Mouse (Mus musculus) v-Abl transformed pro-B cells (cell line): ENCODE results near the gene Olfr281.
"Not testable (repeated sequence)": the region's sequence is repeated elsewhere in the genome, so short reads cannot be mapped to it uniquely, and the experiment has no call there.

Source experiments
- in situ Hi-C, 2 experiments: fragments of 400-800 bp; cut with MboI; formaldehyde crosslinking; loops; one replicate each; pipeline ENCODE4 v1.15.1; 2025; ENCODE audit not compliant: unreplicated experiment in 2 of 2

The Olfr281 gene

DNA sequence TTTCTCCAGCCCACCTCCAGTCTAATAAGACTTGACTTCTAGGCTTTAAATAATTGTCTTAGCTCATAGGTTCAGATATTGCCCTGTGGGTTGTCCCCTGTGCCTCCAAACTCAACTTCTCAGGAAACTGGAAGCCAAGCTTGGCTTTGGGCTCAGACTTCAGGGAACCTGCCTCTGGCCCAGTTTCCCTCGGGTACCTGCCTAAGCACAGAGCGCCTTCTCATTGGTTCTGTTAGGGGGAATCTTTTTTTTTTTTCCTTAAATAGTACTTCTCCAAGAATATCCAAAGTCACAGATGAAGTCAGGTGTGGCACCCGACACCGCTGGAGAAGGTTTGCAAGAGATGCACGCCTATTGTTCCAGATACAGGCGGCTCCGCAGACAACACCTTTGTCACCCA lies at the start of gene Olfr281:
TSS of gene Olfr281 (plus strand) at position 301 of the 400 bp plus-strand sequence.
- in situ Hi-C loops: loop anchor here in 1 of 2 experiments (25.0 kb wide), 1 partner anchor 790 kb away; no protein-coding TSS in a partner anchor

- in situ Hi-C loops: no loop called here
These were observed 43.9 kb upstream of the Olfr281 start for GRCm38 (mm10) chr15:98408406-98409060.

- in situ Hi-C loops: no loop called here
These were observed 42.8 kb upstream of the Olfr281 start for GRCm38 (mm10) chr15:98409635-98410034.

DNA sequence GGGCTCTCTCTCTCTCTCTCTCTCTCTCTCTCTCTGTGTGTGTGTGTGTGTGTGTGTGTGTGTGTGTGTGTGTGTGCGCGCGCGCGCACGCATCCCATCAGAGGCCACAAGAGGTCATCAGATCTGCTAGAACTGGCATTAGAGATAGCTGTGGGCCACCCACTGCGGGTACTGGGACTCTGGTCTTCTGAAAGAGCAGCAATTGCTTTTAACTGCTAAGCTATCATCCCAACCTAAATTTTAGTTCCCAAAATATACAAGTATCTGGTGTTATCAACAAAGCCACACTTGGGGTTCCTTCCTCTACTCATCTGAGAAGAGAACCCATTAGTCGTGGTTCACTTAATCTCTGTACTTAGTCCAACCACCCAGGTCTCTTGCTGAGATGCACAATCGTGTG lies 42.1 kb upstream of the Olfr281 start:
- in situ Hi-C loops: no loop called here

- in situ Hi-C loops: no loop called here
These were observed 36.4 kb upstream of the Olfr281 start for GRCm38 (mm10) chr15:98415996-98416395.

DNA sequence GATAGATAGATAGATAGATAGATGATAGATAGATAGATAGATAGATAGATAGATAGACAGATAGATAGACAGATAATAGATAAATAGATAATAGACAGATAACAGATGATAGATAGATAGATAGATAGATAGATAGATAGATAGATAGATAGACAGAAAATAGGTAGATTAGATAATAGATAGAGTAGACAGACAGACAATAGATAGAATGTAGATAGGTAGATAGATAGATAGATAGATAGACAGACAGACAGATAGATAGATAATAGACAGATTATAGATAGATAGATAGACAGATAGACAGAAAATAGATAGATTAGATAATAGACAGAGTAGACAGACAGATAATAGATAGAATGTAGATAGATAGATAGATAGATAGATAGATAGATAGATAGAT lies 35.6 kb upstream of the Olfr281 start:
- in situ Hi-C loops: not testable (repeated sequence)

- in situ Hi-C loops: not testable (repeated sequence)
These were observed 35.1 kb upstream of the Olfr281 start for GRCm38 (mm10) chr15:98417285-98417684.

DNA sequence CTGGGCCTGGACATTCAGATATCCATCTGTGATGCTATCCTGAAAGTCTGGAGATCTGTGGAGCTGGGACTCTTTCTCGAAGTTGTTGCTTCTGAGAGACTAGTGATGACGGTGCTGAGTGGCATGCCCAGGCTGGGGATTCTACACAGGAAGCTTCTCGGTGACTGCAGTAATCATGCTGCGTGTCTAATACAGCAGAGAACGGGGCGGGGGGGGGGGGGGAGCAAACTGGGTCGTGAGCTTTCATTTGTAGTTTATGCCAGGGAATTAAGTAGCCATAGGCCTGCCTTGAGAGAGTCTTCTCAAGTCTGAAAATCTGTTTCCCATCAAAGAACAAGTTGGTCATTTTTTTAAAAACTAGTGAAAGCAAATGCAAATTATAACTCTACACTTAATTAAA lies 34.3 kb upstream of the Olfr281 start:
- in situ Hi-C loops: no loop called here

DNA sequence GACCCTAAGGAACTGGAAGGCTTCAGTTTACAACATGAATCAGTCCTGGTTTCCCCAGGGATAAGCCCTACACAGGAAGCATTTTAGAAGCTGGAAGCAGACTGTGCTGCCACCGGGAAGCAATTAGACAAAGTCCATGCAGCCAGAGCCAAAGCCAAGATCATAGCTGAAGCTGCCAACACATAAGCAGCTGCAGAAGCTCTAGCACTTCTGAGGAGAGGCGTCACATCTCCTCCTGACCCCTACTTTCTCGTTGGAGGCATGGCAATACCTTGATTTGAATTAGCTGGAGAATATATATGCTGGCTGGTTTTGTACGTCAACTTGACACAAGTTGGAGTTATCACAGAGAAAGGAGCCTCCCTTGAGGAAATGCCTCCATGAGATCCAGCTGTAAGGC lies 31.5 kb upstream of the Olfr281 start:
- in situ Hi-C loops: no loop called here

DNA sequence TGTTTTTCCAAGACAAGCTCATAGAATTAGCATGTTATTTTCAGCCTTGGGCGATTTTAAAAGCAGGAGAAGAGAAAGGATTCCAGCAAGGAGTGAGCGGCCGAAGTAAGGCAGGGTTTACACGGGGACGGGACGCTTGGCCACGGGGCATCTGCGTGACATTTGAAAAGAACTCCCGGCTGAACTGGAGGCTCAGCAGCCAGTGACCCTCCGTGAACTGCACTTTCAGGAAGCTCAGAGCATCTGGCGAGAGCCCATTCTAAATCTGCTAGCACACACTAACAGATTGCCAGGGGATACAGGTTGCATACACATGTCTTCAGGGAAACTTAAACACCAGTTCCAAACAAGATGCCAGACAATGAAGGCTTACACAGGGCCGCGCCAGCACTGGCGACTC lies 28.1 kb upstream of the Olfr281 start:
- in situ Hi-C loops: no loop called here

- in situ Hi-C loops: no loop called here
These were observed 27.6 kb upstream of the Olfr281 start for GRCm38 (mm10) chr15:98424753-98425152.

DNA sequence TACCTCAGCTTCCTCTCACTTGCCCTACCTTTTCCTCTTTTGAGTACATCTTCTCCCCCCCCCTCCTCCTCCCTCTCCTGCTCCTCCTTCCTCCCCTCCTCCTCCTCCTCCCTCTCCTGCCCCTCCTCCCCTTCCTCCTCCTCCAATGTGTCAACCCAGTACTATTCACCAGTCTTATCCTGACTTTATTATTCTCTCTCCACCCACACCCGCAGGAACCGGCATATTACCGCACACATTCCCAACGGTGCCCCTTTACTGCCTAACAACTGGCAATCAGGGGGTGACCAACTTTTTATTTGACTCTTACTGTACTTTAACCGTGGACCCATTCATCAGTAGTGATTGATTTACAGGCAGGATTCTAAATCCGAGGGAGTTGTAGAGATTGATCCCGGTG lies 27.2 kb upstream of the Olfr281 start:
- in situ Hi-C loops: no loop called here

- in situ Hi-C loops: not testable (repeated sequence)
These were observed 21.5 kb upstream of the Olfr281 start, which contains the start of gene Olfr282 for GRCm38 (mm10) chr15:98430925-98431324. Gene Olfr282 (plus strand): TSS chr15:98431225.

- in situ Hi-C loops: no loop called here
These were observed 7.8 kb upstream of the Olfr281 start for GRCm38 (mm10) chr15:98444561-98444960.

GRCm38 (mm10) chr15:98448521-98448920 lies 3.9 kb upstream of the Olfr281 start:
- in situ Hi-C loops: no loop called here

DNA sequence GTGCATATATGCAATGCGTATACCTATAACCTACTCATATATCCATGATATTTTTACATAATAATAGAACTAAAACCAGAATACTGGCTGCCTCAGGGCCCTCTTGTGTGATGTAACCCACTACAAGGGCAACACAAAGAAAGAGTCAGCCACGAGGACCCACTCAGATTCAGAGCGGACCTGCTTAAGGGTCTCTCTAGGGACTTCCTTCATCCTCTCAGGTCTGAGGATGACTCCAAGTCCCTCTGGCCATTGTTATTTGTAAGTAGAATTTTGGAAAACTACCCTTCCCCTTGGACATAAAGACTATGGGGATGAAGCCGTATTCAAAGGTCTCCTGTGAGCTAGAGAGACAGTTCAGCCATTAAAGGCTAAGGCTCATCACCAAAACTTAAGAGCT lies 17.2 kb downstream of the Olfr281 start, which contains the start of gene OR5BS1P:
TSS of gene OR5BS1P (plus strand) at position 301 of the 400 bp plus-strand sequence.
- in situ Hi-C loops: loop anchor here in 1 of 2 experiments (25.0 kb wide), 1 partner anchor 807 kb away; no protein-coding TSS in a partner anchor

- in situ Hi-C loops: loop anchor here (10.0 to 25.0 kb wide), 2 partner anchors 287 to 809 kb away; no protein-coding TSS in a partner anchor
These were observed 19.2 kb downstream of the Olfr281 start for GRCm38 (mm10) chr15:98471539-98471938.

DNA sequence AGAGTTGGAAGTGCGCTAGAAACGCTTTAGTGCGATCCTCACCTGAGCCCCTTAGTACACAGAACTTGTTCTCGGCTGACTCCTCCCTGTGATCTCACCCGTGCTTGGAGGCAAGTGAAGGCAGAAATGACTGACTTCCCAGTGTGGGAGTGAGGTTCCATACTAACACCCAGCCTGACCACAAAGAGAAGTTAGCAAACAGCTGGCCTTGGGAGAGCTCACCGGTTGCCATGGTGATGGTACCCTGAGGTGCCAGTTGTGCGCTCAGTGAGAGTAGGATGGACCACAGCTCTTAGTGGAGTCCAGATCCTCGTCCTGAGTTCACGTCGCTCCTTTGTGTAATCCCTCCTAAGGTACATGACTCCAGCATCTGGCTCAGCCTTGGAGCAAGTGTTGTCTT lies 22.6 kb downstream of the Olfr281 start:
- in situ Hi-C loops: loop anchor here (10.0 to 25.0 kb wide), 2 partner anchors 290 to 813 kb away; no protein-coding TSS in a partner anchor

DNA sequence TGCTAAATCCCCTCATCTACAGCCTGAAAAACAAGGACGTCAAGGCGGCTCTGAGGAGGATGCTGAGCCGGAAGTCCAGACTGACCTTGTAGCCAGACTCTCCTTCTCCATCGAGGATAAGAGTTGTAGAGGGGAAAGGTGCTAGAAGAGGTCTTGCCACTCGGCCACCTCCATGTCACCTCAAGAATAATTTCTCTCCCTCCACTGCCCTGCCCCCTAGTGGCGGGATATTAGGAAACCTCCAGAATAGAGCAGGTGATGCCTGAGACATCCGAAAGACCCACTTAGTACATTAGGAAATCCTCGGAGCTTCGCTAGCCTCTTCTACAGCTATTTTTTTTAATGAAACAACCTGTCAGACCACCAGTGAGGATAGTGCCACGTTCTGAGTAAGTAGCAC lies 23.0 kb downstream of the Olfr281 start:
- in situ Hi-C loops: loop anchor here (10.0 kb wide), 1 partner anchor 291 kb away; no protein-coding TSS in a partner anchor

- in situ Hi-C loops: loop anchor here (10.0 kb wide), 1 partner anchor 291 kb away; no protein-coding TSS in a partner anchor
These were observed 23.9 kb downstream of the Olfr281 start for GRCm38 (mm10) chr15:98476281-98476680.

GRCm38 (mm10) chr15:98479568-98480102 lies 27.2 kb downstream of the Olfr281 start:
- in situ Hi-C loops: loop anchor here (10.0 kb wide), 2 partner anchors 295 to 385 kb away; partner anchors contain the start of genes Pfkm (in 1 of the 2) and Senp1 (in 1 of the 2)

DNA sequence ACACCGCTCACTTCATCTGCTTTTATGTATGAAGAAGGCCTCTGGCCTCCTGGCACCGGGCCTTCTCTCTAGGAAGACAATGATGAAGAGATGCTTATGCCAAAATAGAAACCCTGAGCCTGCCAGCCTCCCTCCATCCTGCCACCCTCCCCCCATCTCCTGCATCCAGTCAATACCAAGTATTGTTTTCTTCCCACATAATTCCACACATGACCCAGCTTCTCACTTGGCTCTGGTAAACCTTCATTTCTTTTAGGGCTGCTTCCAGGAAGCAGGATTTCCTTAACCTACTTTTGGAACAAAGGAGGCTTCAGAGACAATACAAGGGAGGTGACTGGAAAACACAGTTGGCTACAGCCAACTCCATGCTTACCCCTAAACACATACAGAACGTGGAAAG lies 30.3 kb downstream of the Olfr281 start, which contains the start of gene Lalba:
TSS of gene Lalba (minus strand) at position 21 of the 400 bp plus-strand sequence.
- in situ Hi-C loops: loop anchor here in 1 of 2 experiments (10.0 kb wide), 1 partner anchor 388 kb away; the partner anchor contains the start of genes Pfkm and Senp1
